Mouse (Mus musculus) bone marrow macrophage, adult 2 months (primary cell): ENCODE data around the gene Gstm4.

Experiments used
- CTCF ChIP-seq: IDR thresholded peaks from 2 replicates; pipeline ENCODE4 v1.5.1; 2012; ENCODE audit warnings: low read depth, mild to moderate bottlenecking, low read length, moderate library complexity
- POLR2A ChIP-seq: IDR thresholded peaks from 2 replicates; pipeline ENCODE4 v1.6.1; 2012; ENCODE audit warnings: mild to moderate bottlenecking, low read depth, low read length, borderline replicate concordance

- TF ChIP-seq CTCF, result no peak
- TF ChIP-seq POLR2A, result no peak
Measured at GRCm38 (mm10) chr3:108089916-108090315, 45.2 kb upstream of the Gstm4 start.
